In the genomic region with DNA sequence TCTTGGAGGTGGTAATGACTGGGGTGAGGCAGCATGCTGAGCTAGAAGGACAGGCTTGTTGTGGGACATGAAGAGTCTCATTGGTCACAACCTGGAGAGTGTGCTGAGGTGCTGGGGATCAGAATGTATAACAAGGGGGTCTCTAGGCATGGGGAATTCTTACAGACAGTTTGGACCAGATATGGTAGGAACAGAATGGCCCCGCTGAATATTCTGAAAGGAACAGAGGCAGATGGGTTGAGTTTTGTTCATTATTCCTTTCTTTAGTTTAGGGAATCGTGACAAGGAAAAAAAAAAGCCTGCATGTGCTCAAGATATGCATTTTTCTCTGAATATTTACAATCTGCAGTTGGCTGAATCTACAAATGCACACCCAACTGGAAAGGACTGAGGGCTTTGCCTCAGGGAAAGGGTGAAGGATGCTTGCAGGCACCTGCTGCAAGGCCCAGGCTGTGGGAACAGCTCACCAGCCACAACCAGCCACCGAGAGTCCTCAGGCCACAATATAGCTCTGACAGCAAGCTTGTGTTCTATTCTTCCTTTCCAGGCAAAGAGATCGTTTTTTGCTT, we compare ENCODE assay signal across 19 mouse cellular contexts.
DNase-seq lines count a peak whose midpoint lies in the region; ATAC-seq and TF ChIP-seq lines count a peak whose summit lies in the region.
"Had no signal": no experiment of that assay in that cellular context is flagged by ENCODE, and none has a peak within 500 bp of the region (broad histone marks: within the 10 kb centered on the region; RNA-seq: fewer than 3 reads in every experiment).

No protein-coding gene starts in this region.

- no peaks in the 10 kb centered on the region for H3K9me3 ChIP-seq in forebrain, postnatal 0 days (ENCODE audit: low read length)
- H3K9me3 ChIP-seq in forebrain, embryonic 13.5 days (replicated peaks), result no peaks in the 10 kb centered on the region
- no peaks in the 10 kb centered on the region for H3K9me3 ChIP-seq in kidney, embryonic 15.5 days (replicated peaks)
- no peaks in the 10 kb centered on the region for H3K9me3 ChIP-seq in intestine, embryonic 15.5 days
- H3K9me3 ChIP-seq: embryonic facial prominence, embryonic 13.5 days; heart, embryonic 10.5 days had no signal

- H3K27me3 ChIP-seq in forebrain, postnatal 0 days (ENCODE audit: insufficient read depth, low read length), result no peaks in the 10 kb centered on the region
- no peaks in the 10 kb centered on the region for H3K27me3 ChIP-seq in forebrain, embryonic 13.5 days
- no peaks in the 10 kb centered on the region for H3K27me3 ChIP-seq in kidney, embryonic 15.5 days
- H3K27me3 ChIP-seq in intestine, embryonic 15.5 days (replicated peaks), result no peaks in the 10 kb centered on the region
- H3K27me3 ChIP-seq: embryonic facial prominence, embryonic 13.5 days had no signal

- no peak for TF ChIP-seq CTCF in forebrain, postnatal 0 days (IDR thresholded peaks at IDR 0.05; ENCODE audit: low read depth)
- no peak for TF ChIP-seq CTCF in left cerebral cortex, adult 2 months (IDR thresholded peaks at IDR 0.05)

- H3K9ac ChIP-seq in forebrain, postnatal 0 days, result no peak overlapping the region
- H3K9ac ChIP-seq in forebrain, embryonic 13.5 days, result no peak overlapping the region
- H3K9ac ChIP-seq in kidney, embryonic 15.5 days, result no peak overlapping the region
- no peak overlapping the region for H3K9ac ChIP-seq in intestine, embryonic 15.5 days
- H3K9ac ChIP-seq: embryonic facial prominence, embryonic 13.5 days; hindbrain, embryonic 14.5 days had no signal

- H3K4me2 ChIP-seq in forebrain, postnatal 0 days (ENCODE audit: low read depth), result no peak overlapping the region
- no peak overlapping the region for H3K4me2 ChIP-seq in forebrain, embryonic 13.5 days
- no peak overlapping the region for H3K4me2 ChIP-seq in kidney, embryonic 15.5 days
- H3K4me2 ChIP-seq in intestine, embryonic 15.5 days (replicated peaks), result no peak overlapping the region
- H3K4me2 ChIP-seq: embryonic facial prominence, embryonic 13.5 days; hindbrain, embryonic 14.5 days had no signal

- 62% methylated on average over 4 of the region's 4 CpGs for WGBS in forebrain, postnatal 0 days
- WGBS in forebrain, embryonic 13.5 days, result 87% methylated on average over 4 of the region's 4 CpGs
- 79% methylated on average over 4 of the region's 4 CpGs for WGBS in kidney, embryonic 15.5 days
- 78% methylated on average over 4 of the region's 4 CpGs for WGBS in intestine, embryonic 15.5 days

- ATAC-seq in forebrain, postnatal 0 days, result peak; percentile 53; the same call in 1 of the 2 replicates
- ATAC-seq in forebrain, embryonic 13.5 days, result no peak
- ATAC-seq in kidney, embryonic 15.5 days (replicated peaks; ENCODE audit: low FRiP score), result no peak
- no peak for ATAC-seq in intestine, embryonic 15.5 days

- peaks cover 8% of the 10 kb centered on the region for H3K4me1 ChIP-seq in forebrain, postnatal 0 days (ENCODE audit: insufficient read depth)
- H3K4me1 ChIP-seq in forebrain, embryonic 13.5 days, result 0 out of 2 replicates have a peak, but pooled peaks cover 4% of the 10 kb centered on the region
- H3K4me1 ChIP-seq in kidney, embryonic 15.5 days, result 0 out of 2 replicates have a peak, but pooled peaks cover 9% of the 10 kb centered on the region
- H3K4me1 ChIP-seq in intestine, embryonic 15.5 days (replicated peaks), result no peaks in the 10 kb centered on the region

- intact Hi-C loops in left cerebral cortex, adult 2 months (cut with DNase I), result no loop called here
- intact Hi-C loops in left cerebral cortex, postnatal 14 days (cut with DNase I), result no loop called here

- H3K36me3 ChIP-seq in forebrain, postnatal 0 days (ENCODE audit: insufficient read depth), result no peaks in the 10 kb centered on the region
- no peaks in the 10 kb centered on the region for H3K36me3 ChIP-seq in forebrain, embryonic 13.5 days (ENCODE audit: poor library complexity, severe bottlenecking)
- no peaks in the 10 kb centered on the region for H3K36me3 ChIP-seq in kidney, embryonic 15.5 days
- no peaks in the 10 kb centered on the region for H3K36me3 ChIP-seq in intestine, embryonic 15.5 days
- H3K36me3 ChIP-seq: embryonic facial prominence, embryonic 13.5 days; heart, embryonic 10.5 days had no signal

- peak; percentile 63 for DNase-seq in forebrain, postnatal 0 days
- DNase-seq in kidney, postnatal 25 days, result no peak
- DNase-seq in left cerebral cortex, adult 2 months (ENCODE audit: extremely low spot score in 1 of 2, low spot score in 2 of 2), result no peak
- DNase-seq in left cerebral cortex, postnatal 14 days (ENCODE audit: low spot score in 2 of 2), result no peak
- DNase-seq: adrenal gland, adult 2 months; adrenal gland, postnatal 25 days; cerebellum, adult 18-20 months; cerebellum, adult 9-11 months; cerebellum, postnatal 36 days; gastrocnemius, postnatal 10 days; heart, adult 18-20 months; heart, postnatal 10 days; heart, postnatal 4 days had no signal

- peak overlapping the region; percentile 72 for H3K27ac ChIP-seq in forebrain, postnatal 0 days (ENCODE audit: low read depth, low read length)
- H3K27ac ChIP-seq in forebrain, embryonic 13.5 days, result no peak overlapping the region
- H3K27ac ChIP-seq in kidney, embryonic 15.5 days, result peak overlapping the region; percentile 32; the same call in 1 of the 2 replicates
- H3K27ac ChIP-seq in left cerebral cortex, adult 2 months, result peak overlapping the region; percentile 51
- H3K27ac ChIP-seq in intestine, embryonic 15.5 days, result no peak overlapping the region
- H3K27ac ChIP-seq: embryonic facial prominence, embryonic 13.5 days; heart, embryonic 10.5 days; hindbrain, embryonic 14.5 days had no signal

- H3K4me3 ChIP-seq in forebrain, postnatal 0 days (ENCODE audit: low read depth, low read length), result no peak overlapping the region
- H3K4me3 ChIP-seq in forebrain, embryonic 13.5 days, result no peak overlapping the region
- H3K4me3 ChIP-seq in kidney, embryonic 15.5 days (replicated peaks), result no peak overlapping the region
- no peak overlapping the region for H3K4me3 ChIP-seq in left cerebral cortex, adult 2 months
- no peak overlapping the region for H3K4me3 ChIP-seq in intestine, embryonic 15.5 days (replicated peaks)
- H3K4me3 ChIP-seq: embryonic facial prominence, embryonic 13.5 days; heart, embryonic 10.5 days had no signal

Comparison
In these comparisons a context has a peak if more than half of its experiments do, and no peak if none do; other contexts are left out.
1. H3K27ac ChIP-seq: peak in forebrain, postnatal 0 days (single experiment), kidney, embryonic 15.5 days (single experiment) and left cerebral cortex, adult 2 months (single experiment); none in forebrain, embryonic 13.5 days (single experiment) and intestine, embryonic 15.5 days (single experiment).